Mouse (Mus musculus) bone marrow, adult 2 months (tissue): Measurements from ENCODE around the gene Tcn2.

Experiments
- CTCF ChIP-seq: fragments of 200-500 bp; IDR thresholded peaks from 2 replicates; pipeline ENCODE4 v1.5.1; 2011; ENCODE audit warnings: low read length, control low read depth; ENCODE audit not compliant: control insufficient read depth, insufficient read depth
- POLR2A ChIP-seq: fragments of 200-500 bp; IDR thresholded peaks from 2 replicates; pipeline ENCODE4 v1.6.1; 2011; ENCODE audit warnings: low read depth, mild to moderate bottlenecking, control low read depth, low read length, borderline replicate concordance; ENCODE audit not compliant: control insufficient read depth

DNA sequence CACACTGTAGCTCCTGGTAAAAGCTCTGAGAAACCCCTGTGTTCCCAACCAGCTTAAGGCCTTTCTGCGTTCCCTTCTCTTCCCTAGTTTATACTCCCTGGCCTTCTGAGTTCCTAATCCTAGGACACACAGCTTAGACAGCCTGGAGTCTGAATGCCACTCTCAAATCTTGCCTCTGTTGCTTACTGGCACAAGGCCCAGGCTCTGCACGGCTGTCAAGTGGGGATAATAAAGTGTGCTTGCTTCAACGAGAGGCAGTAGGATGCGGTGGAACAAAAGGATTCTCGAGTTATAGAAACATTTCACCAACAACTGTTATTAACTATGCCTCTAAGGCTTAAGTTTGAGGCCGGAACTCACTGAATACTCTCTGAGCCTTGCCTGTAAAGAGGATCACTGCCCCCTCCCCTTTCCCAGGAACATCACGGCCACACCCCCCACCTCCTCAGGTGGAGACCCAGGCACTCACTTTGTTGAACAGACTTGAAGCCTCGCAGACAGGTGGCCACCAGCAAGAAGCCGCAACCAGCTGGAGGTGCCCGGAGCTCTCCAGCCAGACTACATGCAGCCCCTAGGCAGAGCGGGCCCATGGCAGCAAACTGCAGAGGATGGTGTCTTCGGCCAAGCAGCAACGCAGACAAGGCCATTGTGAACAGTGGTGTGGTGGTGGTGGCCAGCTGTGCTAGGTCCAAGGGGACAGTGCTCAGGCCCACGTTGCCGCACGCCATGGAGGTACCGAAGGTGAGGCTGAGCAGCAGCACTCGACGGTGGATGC lies 19.7 kb downstream of the Tcn2 start:
- no peak for TF ChIP-seq POLR2A
- no peak for TF ChIP-seq CTCF
